Mouse (Mus musculus) megakaryocyte progenitor cell, adult 5-6 weeks (primary cell): ENCODE data around the gene Fsip2. TPM values are rescaled to one million over a fixed set of nuclear protein-coding genes. Genes with fewer than 3 reads are reported as not detected.

Experiments
- ATAC-seq: replicated peaks from 2 replicates; pipeline ENCODE4 v1.8.0; 2016; ENCODE audit warnings: mild to moderate bottlenecking, moderate TSS enrichment, inconsistent platforms; ENCODE audit not compliant: poor library complexity
- total RNA-seq, 2 experiments: library from RNA; stranded (forward) in 1 of 2; stranded (reverse) in 1 of 2; fragments of 157-497, 149-512 nt in 1 of 2; fragments of 200-1000 nt in 1 of 2; gene quantifications; 2 replicates each; pipeline versions ENCODE4 v1.2.3 to v1.2.4; 2015 to 2017

Gene Fsip2
- total RNA-seq (2015) (not detected in 2 replicates), total RNA-seq (2017) (under 0.01 TPM in 1 of 2 replicates, not detected in the other)

GRCm38 (mm10) chr2:82943472-82943871 is at the start of gene Fsip2:
Gene Fsip2 (plus strand): TSS chr2:82943634.
- ATAC-seq, result no peak

- no peak for ATAC-seq
Measured at GRCm38 (mm10) chr2:82963443-82963842, 20.0 kb downstream of the Fsip2 start.

GRCm38 (mm10) chr2:83025853-83026252 is 82.4 kb downstream of the Fsip2 start:
- ATAC-seq, result no peak

GRCm38 (mm10) chr2:83052914-83053690 is 109.7 kb downstream of the Fsip2 start:
- no peak for ATAC-seq
